Mouse (Mus musculus) central nervous system, embryonic 14 days (tissue): Measurements from ENCODE around the gene Ampd3. TPM values are rescaled to one million over a fixed set of nuclear protein-coding genes. Genes with fewer than 3 reads are reported as not detected.

Experiments used
- polyA plus RNA-seq: library from polyadenylated mRNA; depleted of rRNA; stranded (reverse); fragments of >200 nt; gene quantifications from 2 replicates; pipeline ENCODE4 v1.2.3, GENCODE M21; 2012; rRNA removed

The Ampd3 gene
- 4.6 and 6.1 TPM in 2 replicates for polyA plus RNA-seq

DNA sequence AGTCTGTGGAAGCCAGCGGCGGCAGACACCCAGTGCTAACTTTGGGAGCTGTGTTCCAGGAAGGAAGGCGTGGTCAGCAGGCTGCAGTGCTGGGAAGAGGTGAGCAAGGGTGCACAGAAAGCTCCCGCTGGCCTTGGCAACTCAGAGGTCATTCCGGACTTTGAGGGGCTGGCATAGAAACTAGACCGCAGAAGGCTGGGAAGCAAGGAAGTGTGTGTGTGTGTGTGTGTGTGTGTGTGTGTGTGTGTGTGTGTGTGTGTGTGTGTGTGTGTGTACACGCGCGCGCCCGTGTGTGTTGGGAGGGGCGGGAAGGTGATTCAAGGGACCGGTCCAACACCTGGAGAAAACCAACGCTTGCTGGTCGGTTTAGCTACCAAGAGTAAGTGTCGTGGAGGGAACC lies at the start of gene Ampd3:
Ampd3 (plus strand) TSS at position 206 of the 400 bp plus-strand sequence.

GRCm38 (mm10) chr7:110843916-110844874 lies 76.2 kb downstream of the Ampd3 start, which contains the start of gene Rnf141:
Gene Rnf141 (minus strand): TSS chr7:110844457.

Other genes starting within 250 kb of the Ampd3 start
- gene Sbf2, start 153.3 kb upstream of the Ampd3 start, polyA plus RNA-seq = 61.9 and 73.5 TPM in 2 replicates
- 1.6 and 2.9 TPM in 2 replicates for gene Adm, start 140.5 kb upstream of the Ampd3 start, polyA plus RNA-seq
- gene Rnf141, start 76.3 kb downstream of the Ampd3 start, polyA plus RNA-seq = 32.5 and 33.2 TPM in 2 replicates
- gene Lyve1, start 95.0 kb downstream of the Ampd3 start, polyA plus RNA-seq = 5.6 and 5.8 TPM in 2 replicates
- 1.1 and 1.4 TPM in 2 replicates for gene Mrvi1, start 214.3 kb downstream of the Ampd3 start, polyA plus RNA-seq